Mouse (Mus musculus) lung, postnatal 0 days (tissue): ENCODE results near the gene Foxf1. TPM values are rescaled to one million over a fixed set of nuclear protein-coding genes. Genes with fewer than 3 reads are reported as not detected.

ENCODE experiments used
- ATAC-seq: fragments of 200-750 bp; cut with Nextera tagmentation; 2 replicates; pipeline ENCODE4 v1.8.0; 2017; ENCODE audit warnings: moderate library complexity
- DNase-seq: peaks from one replicate; pipeline ENCODE4 v3.0.0-alpha.2; 2016; ENCODE audit warnings: low spot score
- H3K27ac ChIP-seq: fragments of 300-500 bp; sonication (generic); 2 replicates; pipeline ENCODE4 v1.5.1; 2014; ENCODE audit warnings: antibody characterized with exemption, mild to moderate bottlenecking, low read length, mixed read lengths
- H3K27me3 ChIP-seq: fragments of 300-500 bp; sonication (generic); replicated peaks from 2 replicates; pipeline ENCODE4 v1.6.1; 2014; ENCODE audit warnings: low read length, mixed read lengths; ENCODE audit not compliant: insufficient read depth
- H3K36me3 ChIP-seq: fragments of 300-500 bp; sonication (generic); 2 replicates; pipeline ENCODE4 v1.6.1; 2014; ENCODE audit warnings: low read length, mixed read lengths; ENCODE audit not compliant: insufficient read depth
- H3K4me1 ChIP-seq: fragments of 300-500 bp; sonication (generic); 2 replicates; pipeline ENCODE4 v1.6.1; 2014; ENCODE audit warnings: antibody characterized with exemption, low read depth, low read length, mixed read lengths; ENCODE audit not compliant: insufficient read depth
- H3K4me2 ChIP-seq: fragments of 300-500 bp; sonication (generic); replicated peaks from 2 replicates; pipeline ENCODE4 v1.6.1; 2014; ENCODE audit warnings: low read depth, mild to moderate bottlenecking, low read length, moderate library complexity, mixed read lengths
- H3K4me3 ChIP-seq: fragments of 300-500 bp; sonication (generic); 2 replicates; pipeline ENCODE4 v1.5.1; 2014; ENCODE audit warnings: low read depth, low read length
- H3K9ac ChIP-seq: fragments of 300-500 bp; sonication (generic); replicated peaks from 2 replicates; pipeline ENCODE4 v1.6.1; 2014; ENCODE audit warnings: low read depth, mild to moderate bottlenecking
- H3K9me3 ChIP-seq: fragments of 300-500 bp; sonication (generic); 2 replicates; pipeline ENCODE4 v1.6.1; 2016; ENCODE audit warnings: low read length, mixed read lengths
- CTCF ChIP-seq: IDR thresholded peaks from 2 replicates; pipeline ENCODE4 v1.5.1; 2016; ENCODE audit warnings: antibody characterized with exemption, mild to moderate bottlenecking
- EP300 ChIP-seq: IDR thresholded peaks from 2 replicates; pipeline ENCODE4 v1.6.1; 2016; ENCODE audit warnings: antibody characterized with exemption, mild to moderate bottlenecking, control low read depth
- WGBS: fragments of 180-500 bp; shearing (Covaris S2); extraction: QIAGEN DNeasy Blood & Tissue Kit; methylation state at CpG from one replicate; pipeline ENCODE4 v1.1.7; 2014; 5-methylcytosine and 5-hydroxymethylcytosine counted together
- polyA plus RNA-seq: library from polyadenylated mRNA; unstranded; fragments of >200 nt; fragmentation: Nextera tagmentation; extraction: Ambion mirVana; gene quantifications from 2 replicates; pipeline ENCODE4 v1.2.1, GENCODE M21; 2015

Gene Foxf1
- polyA plus RNA-seq, 1 experiment from 2014 or later, result 156 TPM

DNA sequence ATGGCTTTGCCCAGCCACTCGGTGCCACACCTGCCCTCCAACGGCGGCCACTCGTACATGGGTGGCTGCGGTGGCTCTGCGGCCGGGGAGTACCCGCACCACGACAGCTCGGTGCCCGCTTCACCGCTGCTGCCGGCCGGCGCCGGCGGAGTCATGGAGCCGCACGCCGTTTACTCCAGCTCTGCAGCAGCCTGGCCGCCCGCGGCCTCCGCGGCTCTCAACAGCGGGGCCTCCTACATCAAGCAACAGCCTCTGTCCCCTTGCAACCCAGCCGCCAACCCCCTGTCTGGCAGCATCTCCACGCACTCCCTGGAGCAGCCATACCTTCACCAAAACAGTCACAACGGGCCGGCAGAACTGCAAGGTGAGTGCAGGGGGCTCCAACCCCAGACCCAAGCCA is 825 bp downstream of the Foxf1 start:
- no peak for ATAC-seq
- H3K9ac ChIP-seq, result peak overlapping the region; percentile 67
- DNase-seq, result no peak
- WGBS, result 4% methylated on average over 30 of the region's 30 CpGs
- H3K27me3 ChIP-seq, result peaks cover 36% of the 10 kb centered on the region
- TF ChIP-seq EP300 (no peak), CTCF (no peak)
- H3K4me2 ChIP-seq, result peak overlapping the region; percentile 79
- no peaks in the 10 kb centered on the region for H3K4me1 ChIP-seq
- no peaks in the 10 kb centered on the region for H3K9me3 ChIP-seq
- no peaks in the 10 kb centered on the region for H3K36me3 ChIP-seq
- H3K4me3 ChIP-seq, result peak overlapping the region; percentile 74
- H3K27ac ChIP-seq, result peak overlapping the region; percentile 95

DNA sequence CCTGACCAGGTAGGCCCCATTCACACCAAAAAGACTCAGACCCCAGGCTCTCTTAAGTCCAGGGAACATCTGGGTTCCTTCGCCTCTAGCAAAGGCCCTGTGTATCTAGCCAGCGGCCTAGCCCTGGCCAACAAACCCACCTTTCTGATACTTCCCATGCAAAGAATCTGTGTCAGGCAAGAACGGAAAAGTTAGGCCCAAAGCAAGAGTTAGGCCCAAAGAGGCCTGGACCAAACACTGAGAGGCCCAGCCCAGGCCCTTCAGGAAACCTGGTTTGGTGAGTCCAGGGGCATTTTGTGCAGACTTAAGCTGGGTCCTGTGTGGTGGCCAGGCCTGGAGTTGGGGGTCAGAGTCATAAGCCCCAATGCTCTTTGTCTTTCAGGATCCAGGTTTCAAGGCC is 1.4 kb downstream of the Foxf1 start:
- H3K4me2 ChIP-seq, result peak overlapping the region; percentile 79
- H3K4me1 ChIP-seq, result no peaks in the 10 kb centered on the region; the same call in 1 of the 2 replicates
- WGBS, result 24% methylated on average over 3 of the region's 3 CpGs
- H3K27me3 ChIP-seq, result peaks cover 36% of the 10 kb centered on the region
- ATAC-seq (no peak), DNase-seq (no peak)
- H3K27ac ChIP-seq, result peak overlapping the region; percentile 95
- H3K4me3 ChIP-seq, result peak overlapping the region; percentile 74
- H3K36me3 ChIP-seq, result no peaks in the 10 kb centered on the region
- no peaks in the 10 kb centered on the region for H3K9me3 ChIP-seq
- TF ChIP-seq CTCF (no peak), EP300 (no peak)
- H3K9ac ChIP-seq, result peak overlapping the region; percentile 67

DNA sequence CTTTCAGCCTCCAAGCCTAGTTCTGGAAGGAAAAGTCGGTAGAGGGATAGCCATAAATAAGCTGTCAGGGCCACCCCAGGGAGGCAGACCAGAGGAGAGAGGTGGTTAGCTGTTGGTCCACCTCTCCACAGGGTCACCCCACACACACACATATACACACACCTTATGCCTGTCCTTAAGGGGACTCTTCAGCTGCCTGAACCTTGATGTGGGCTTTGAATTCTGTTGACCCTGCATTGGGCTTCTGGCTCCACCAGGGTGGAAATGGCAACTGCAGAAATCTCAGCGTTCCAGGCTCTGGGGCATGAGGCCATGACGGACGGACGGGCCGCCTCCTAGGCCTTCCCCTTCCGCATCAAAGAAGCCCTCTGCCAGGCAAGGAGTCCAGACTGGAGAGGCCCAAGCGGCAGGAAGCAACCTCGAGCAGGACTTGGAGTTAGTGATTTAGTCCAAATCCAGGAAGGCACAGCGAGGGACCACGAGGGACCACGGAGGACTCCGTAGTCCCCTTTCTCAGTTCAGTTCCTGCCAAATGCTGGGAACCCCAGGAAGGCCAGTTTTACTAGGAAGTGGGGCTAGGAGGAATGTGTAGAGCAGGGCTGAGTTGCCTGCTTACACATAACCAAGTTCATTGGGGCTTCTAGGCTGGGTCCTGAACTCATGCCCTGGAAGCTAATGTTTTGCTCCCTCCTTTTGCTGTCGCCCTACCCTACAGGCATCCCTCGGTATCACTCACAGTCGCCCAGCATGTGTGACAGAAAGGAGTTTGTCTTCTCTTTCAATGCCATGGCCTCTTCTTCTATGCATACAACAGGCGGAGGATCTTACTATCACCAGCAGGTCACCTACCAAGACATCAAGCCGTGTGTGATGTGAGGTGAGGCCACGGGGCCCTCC is 2.1 kb downstream of the Foxf1 start:
- DNase-seq (no peak), ATAC-seq (no peak)
- Histone ChIP-seq H3K4me3 (peak overlapping the region; percentile 74), H3K4me1 (no peaks in the 10 kb centered on the region; the same call in 1 of the 2 replicates), H3K27me3 (peaks cover 30% of the 10 kb centered on the region), H3K9me3 (no peaks in the 10 kb centered on the region), H3K27ac (peak overlapping the region; percentile 95), H3K4me2 (peak overlapping the region; percentile 79), H3K9ac (peak overlapping the region; percentile 67), H3K36me3 (no peaks in the 10 kb centered on the region)
- TF ChIP-seq EP300, result no peak
- TF ChIP-seq CTCF, result peak; percentile 8; the same call in 1 of the 2 replicates
- WGBS, result 15% methylated on average over 19 of the region's 19 CpGs

DNA sequence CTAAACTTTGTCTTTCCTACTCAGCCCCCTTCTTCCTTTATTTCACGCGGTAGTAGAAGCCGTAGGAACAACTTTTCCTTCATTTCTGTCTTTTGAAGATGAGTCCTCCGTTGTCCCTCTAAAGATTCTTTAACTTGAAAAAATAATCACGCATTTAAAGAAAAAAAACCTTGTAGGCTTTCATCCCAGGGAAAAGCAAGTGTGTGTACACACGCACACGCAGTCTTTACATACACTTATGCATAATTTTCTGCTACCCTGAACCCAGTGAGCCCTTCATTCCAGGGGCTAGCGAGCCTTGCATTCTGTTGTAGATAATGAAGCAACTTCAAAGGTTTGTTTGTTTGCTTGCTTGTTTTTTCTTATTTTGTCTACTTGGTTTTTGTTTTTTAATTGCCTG is 4.1 kb downstream of the Foxf1 start:
- Histone ChIP-seq H3K9me3 (no peaks in the 10 kb centered on the region), H3K36me3 (no peaks in the 10 kb centered on the region), H3K27me3 (peaks cover 26% of the 10 kb centered on the region), H3K4me3 (peak overlapping the region; percentile 74), H3K9ac (peak overlapping the region; percentile 67), H3K4me2 (peak overlapping the region; percentile 79), H3K4me1 (peaks cover 4% of the 10 kb centered on the region), H3K27ac (peak overlapping the region; percentile 68)
- no peak for ATAC-seq
- no peak for DNase-seq
- TF ChIP-seq EP300 (peak; percentile 9; the same call in 1 of the 2 replicates), CTCF (no peak)
- 12% methylated on average over 8 of the region's 8 CpGs for WGBS

DNA sequence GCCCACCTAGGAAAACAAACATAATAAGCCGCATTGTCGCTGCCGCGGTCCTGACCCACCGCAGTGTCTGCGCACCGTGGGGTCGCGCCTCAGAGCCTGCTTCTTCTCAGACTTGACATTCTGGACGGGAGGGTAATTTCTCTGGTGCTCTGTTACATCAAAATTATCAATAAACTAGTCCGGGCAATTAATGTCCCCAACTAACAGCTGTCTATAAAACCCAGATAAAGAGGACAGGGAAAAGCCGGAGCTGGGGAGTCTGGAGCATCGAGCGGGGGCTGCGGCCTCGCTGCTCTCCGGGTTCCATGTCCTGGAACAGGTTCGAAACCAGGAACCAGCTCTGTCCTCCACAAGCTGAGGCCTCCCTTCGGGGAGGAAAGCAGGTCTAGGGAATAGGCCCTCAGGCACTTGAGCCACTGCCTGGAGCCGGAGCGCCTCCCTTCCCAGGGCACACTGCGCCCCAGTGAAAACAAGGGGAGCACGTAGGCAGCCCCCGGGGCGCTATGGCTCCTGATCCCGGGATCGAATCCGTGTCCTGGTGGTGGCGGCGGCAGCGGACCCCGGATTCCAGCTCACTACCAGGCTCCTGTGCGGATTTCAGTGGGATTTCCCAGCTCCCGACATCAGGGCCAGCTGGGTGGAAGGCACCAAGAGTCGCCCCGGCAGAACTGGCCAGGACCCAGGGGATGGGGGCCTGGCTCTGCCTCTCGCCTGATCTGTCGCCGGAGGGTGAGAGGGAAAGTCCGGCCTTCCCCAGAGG is 4.9 kb downstream of the Foxf1 start:
- Histone ChIP-seq H3K4me3 (peak overlapping the region; percentile 74), H3K9ac (peak overlapping the region; percentile 67)

More for the DNA sequence above, 4.9 kb downstream of the Foxf1 start:
- no peaks in the 10 kb centered on the region for H3K36me3 ChIP-seq
- DNase-seq (no peak), ATAC-seq (no peak)
- TF ChIP-seq EP300 (no peak), CTCF (no peak)
- H3K27me3 ChIP-seq, result peaks cover 22% of the 10 kb centered on the region
- WGBS, result 8% methylated on average over 35 of the region's 40 CpGs
- peak overlapping the region; percentile 79 for H3K4me2 ChIP-seq
- H3K27ac ChIP-seq, result peak overlapping the region; percentile 68
- peaks cover 4% of the 10 kb centered on the region for H3K4me1 ChIP-seq
- no peaks in the 10 kb centered on the region for H3K9me3 ChIP-seq
